Mouse (Mus musculus) mesoderm, embryonic 11.5 days (tissue): ENCODE measurements at regions not wholly inside any gene's neighbourhood (a gene's known extent, or its start where the extent isn't known, plus 50 kb on each side); places are given as distances from the start of the nearest gene placed in this dataset.

Source experiments
- DNase-seq: peaks from one replicate; pipeline ENCODE4 v3.0.0-alpha.2; 2012; ENCODE audit warnings: low read depth, low spot score

DNA sequence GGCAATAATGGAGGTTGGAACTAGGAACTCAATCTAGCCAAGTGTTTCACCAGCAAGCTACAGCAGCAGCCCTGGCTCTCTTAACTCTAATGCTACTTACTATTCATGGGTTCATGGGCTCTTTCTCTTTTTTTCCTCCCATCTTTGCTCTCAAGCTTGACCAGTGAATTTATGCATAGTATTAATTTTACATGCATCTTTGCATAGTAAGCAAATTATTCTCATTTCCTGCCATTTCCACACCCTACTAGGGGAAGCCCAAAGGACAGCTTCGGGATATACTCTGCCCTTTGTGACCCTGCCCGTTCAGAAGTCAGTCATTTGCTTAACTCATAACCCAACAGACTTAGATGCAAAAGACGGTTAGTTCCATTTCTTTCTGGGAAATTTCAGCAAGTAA lies 153.2 kb downstream of the Qrsl1 start:
- DNase-seq = no peak

DNA sequence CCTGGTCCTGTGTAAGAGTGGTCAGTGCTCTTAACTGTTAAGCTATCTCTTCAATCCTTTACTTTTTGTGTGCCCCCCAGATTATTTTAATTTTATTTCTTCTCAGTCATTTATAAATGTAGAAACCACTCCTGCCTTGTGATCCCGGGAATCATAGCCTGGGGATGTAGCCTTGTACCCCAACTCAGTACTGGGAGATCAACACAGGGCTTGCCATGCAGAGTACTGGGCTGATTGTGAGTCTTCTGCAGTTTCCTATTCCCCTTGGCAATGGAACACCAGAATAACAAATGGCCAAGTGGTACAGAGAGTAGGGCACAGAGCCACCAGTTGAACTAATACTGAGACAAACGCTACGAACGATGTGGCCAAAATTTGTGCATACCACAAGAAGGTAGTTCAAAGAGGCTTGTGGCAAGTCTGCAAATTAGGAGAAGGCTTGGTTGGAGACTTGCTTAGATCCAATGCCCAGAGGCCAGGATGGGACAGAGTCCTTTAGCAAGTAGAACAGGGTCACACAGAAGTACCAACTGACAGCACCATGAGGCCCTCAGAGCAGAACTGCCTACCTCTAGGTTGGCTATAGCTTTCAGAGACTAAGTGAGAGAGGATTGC lies 151.9 kb downstream of the Qrsl1 start:
- no peak for DNase-seq

DNA sequence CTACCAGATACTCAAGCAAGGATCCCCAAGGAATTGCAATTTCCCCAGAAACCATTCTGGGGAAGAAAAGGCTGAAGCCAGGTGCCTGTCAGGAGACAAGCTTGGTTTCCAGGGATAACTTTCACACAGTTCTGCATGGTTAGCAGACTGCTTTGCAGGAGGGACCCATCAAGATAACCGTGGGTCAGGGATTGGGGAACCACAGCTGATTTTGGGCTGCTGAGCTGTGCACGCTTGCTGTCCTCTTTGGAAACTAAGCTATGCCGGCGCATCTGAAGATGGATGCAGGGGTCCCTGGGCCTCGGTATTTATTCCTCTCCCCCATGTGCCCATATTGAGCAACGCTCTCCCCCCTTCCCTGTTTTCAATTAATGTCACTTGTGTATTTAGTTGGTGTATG lies 151.1 kb downstream of the Qrsl1 start:
- DNase-seq = no peak

DNA sequence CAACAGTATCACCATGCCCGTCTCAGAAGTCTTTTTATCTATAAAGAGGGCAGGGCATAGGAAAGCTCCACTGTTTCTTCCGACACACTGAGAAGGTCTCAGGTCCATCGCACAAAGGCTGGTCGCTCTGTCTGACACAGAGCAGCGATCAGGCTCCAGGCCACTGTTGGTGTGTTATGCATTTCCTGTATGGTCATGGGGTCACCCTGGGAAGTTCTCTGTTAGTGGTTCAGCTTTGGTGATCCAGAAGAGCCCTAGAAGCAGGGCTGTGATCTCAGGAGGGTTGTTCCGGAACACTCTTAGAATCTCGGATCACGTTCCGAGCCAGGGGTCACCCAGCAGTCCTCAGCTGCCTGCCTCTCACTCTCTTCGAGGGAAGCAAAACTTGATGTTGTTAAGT lies 150.7 kb downstream of the Qrsl1 start:
- DNase-seq = no peak

DNA sequence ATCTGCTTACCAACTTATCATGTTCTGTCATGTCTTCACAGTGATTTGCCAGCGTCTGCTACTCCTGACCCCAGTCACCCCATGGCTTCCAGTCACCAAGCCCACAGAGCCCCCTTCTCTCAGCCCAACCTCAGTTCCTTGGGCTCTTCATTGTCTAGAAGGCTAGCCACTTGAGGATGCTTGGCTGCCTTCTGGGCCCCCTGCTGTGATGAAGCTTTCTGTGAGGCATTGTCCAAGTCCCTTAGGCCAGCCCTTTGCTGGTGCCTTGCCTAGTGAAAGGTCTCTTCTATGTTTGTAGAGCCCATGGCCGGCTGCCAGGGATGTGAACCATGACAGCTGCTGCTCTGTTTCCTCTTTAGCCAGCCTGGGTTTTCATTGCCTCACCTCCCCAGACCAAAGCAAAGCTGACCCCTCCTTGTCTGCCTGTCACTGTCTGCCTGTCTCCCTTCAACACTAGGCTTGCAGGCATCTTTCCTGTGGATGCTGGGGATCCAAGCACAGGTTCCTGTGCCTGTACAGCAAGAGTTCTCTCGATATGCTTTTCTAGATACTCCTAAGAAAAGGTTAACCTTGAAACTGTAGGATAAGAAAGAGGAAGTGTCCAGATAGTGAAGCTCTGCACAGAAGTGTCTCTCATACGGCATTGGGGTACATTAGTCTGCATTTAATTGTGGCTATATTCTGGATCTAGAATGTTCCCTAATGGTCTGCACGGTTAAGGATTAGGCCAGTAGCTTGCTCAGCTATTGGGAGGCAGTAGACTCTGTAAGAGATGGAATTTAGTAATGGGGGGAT lies 149.5 kb downstream of the Qrsl1 start:
- no peak for DNase-seq

DNA sequence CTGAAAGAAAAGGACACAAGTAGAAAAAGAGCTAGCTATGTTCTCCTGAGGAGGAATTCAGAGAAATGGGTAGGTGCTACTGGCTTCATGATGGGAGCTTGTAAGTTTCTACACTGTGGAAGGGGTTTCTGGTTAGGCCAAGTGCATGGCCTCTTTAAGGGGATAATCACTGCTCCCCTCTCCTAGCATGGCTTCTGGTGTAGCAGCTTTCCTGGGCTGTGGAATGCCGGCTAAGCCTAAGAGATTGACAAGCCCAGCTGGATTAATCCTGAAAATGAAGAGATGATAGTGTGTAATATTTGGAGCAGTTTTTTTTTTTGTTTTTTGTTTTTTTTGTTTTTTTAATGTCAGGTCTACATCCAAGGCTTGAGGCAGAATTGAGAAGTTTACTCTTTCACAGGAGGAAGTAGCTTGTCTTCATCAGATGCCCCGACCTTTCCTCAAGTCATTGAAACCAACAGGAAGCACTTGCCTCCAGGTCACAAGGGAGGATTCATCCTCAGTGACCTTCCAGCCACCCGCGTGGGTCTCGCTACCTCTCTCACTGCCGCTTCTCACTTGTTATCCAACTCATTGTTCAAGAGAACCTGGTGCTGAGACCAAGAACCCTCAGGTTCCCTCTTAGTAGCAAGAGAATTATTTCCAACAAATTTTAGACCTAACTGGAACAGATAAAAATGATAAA lies 144.5 kb downstream of the Qrsl1 start:
- DNase-seq = no peak

DNA sequence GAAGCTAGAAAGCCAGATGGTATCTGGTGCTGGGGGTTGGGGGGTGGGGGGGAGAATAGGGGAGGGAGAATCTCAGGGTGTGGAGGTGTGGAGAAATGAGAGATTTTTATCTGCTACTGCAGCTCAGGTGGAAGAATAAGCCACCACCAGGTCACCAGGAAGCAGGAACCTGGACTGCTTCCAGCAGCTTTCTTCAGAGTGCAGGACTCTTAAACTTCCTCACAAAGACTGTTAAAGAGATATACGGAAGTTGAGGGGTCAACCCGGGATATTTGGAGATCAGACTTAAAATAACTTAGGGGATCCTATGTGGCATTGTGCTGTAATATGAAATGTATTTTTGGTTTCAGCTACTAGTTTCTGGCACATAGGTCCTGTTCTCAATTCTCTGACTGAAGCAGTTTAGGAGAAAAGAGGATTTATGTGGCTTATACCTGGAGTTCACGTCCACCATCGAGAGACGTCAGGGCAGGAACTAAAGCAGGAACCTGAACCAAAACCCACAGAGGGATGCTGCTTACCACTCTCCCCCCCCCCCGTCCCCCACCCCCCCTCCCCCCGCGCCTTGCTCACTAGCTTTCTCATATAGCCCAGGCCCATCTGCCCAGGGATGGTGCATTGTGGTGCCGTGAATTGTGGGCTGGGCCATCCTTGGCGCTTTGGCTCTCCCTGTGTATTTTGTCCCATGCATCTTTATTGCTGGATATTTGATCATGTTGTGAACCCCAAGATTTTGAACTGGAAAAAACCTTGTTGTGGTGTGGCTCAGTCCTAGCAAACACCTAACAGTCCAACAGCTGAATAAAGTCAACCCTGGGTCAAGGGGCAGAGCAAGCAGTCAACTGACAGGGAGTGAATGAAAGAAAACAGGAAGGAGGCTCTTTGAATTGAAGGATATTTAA lies 143.2 kb downstream of the Qrsl1 start:
- DNase-seq = no peak

DNA sequence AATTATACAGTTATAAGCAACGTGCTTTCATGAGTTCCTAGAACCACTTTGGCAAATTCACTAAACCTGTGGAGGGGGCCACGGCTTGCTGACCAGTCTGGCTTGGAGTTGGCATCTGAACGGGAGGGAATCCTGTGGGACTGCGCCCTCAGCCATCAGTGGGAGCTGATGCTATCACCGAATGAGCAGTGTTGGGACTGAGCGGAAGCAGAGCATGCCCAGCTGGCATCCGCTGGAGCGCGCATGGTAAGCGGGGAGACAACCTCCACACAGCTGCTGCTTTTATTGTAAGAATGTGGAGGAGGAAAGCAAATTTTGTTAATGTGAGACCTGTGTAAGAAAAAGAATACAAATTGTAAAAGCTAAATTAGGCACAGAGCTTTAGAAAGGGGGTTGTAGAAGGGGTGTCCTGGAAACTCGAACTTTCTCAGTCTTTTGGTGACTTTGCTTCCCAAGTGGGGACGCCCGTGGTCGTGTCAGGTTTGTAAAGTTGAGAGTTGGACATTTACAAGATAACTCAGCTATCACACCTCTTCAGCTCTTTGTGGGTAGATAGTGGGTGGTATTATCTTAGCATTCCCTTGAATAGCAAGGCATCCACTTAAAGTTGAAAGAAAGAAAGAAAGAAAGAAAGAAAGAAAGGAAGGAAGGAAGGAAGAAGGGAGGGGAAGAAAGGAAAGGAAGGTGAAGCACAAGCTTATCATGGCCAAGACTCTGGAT lies 142.2 kb downstream of the Qrsl1 start:
- no peak for DNase-seq

DNA sequence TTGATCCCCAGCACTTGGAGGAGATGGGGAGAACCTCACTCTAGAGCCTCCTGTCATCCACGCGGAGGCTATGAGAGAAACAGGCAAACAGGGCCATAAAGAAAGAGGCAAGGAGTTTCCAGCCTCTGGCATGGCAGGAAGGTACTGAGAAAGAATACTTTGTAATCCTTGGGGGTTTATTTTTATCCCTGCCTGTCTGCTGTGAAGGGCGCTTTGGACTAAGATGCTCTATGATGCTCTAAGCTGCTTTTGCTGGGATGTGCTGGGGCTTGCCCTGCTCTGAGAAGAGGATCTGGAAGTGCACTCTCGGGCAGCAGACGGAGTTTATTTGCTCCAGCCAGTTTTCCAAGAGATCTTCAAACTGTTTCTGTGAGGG lies 141.7 kb downstream of the Qrsl1 start:
- DNase-seq = no peak

DNA sequence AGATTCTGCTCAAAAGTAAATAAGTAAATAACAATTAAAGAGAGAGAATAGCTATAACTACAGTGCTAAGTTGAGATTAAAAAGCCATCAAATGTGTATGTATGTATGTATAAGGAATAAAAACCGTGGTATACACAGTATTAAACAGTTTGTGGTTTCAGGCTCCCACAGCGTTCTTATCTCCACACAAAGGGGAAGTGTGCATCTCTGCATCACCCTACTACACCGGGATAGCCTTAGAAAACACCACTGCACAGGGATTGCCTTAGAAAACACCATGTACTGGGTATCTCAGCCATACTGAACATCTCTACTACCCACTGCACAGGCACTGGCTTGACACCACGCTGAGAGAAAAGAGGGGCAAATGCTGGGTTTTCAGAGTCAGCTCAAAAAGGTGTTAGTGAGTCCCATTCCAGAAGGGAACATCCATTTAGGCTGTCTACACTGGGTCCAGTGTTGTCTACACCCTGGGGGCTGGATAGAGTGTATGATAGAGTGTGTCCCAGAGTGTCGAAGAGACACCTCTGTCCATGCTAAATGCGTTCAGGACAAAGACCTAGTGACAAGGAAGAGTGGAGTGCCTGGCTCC lies 139.5 kb downstream of the Qrsl1 start:
- no peak for DNase-seq

DNA sequence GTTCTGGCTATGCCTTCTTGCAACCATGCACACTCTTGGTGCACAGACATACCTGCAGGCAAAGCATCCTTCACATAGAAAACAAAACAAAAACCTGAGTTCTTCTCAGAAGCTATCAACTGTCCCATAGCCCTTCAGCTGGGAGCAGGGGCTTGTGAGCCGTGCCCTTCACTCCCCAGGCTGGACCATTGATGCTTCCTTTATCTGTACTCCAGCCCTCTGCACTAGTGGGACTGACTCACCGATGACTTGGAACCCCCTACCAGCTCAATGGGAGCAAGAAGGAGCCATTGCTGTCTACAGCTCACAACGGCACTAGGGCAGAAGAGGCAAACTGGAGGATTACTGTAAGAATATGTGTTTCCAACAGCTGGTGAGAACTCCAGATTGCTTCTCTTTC lies 137.0 kb downstream of the Qrsl1 start:
- no peak for DNase-seq

DNA sequence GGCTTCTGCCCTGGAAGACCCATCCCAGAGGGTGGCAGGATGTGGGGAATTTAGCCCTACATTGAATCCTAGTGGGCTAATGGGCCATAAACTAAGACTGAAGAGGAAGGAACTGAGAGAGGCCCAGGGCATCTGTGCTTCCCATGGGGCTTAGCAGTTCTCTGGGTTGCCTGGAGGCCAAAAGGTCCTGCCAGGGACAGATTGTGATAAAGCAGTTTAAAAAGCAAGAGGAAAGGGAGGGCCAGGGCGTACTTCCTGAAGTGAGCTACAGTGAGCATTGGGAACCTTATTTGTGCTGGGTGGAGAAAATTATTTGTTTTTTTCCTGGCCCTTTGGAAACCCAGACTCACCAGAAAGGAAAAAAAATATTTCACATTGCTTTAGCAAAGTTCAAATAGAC lies 136.3 kb downstream of the Qrsl1 start:
- DNase-seq = no peak

DNA sequence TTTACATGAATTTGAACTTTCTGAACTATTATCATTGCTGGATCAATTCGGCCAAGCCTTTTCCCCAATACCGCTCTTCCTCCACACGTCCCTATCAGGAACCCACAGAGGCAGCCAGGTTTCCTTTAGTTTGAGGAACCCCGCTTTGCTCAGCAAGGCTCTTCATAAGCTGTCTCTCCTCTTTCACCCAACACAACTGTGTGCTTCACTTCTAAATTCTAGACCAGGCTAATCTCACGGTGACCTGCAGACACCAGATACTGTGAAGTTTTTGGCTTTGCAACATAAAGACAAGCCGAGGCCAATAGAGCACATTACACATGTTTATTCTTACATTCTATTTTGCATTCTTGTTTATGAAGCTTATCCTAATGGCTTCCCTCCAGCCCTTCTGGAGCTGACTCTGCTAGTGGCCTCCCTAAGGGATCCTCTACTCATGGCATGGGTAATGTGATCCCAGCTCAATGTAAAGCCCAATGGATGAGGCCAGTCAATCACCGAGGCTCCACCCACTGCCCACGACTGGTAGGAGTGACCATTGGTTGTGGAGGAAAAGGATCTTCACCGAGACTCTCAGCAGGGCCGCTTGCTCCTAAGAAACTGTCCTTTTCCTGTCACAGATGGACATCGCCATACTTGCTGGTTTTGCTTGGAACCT lies 135.6 kb downstream of the Qrsl1 start:
- no peak for DNase-seq

DNA sequence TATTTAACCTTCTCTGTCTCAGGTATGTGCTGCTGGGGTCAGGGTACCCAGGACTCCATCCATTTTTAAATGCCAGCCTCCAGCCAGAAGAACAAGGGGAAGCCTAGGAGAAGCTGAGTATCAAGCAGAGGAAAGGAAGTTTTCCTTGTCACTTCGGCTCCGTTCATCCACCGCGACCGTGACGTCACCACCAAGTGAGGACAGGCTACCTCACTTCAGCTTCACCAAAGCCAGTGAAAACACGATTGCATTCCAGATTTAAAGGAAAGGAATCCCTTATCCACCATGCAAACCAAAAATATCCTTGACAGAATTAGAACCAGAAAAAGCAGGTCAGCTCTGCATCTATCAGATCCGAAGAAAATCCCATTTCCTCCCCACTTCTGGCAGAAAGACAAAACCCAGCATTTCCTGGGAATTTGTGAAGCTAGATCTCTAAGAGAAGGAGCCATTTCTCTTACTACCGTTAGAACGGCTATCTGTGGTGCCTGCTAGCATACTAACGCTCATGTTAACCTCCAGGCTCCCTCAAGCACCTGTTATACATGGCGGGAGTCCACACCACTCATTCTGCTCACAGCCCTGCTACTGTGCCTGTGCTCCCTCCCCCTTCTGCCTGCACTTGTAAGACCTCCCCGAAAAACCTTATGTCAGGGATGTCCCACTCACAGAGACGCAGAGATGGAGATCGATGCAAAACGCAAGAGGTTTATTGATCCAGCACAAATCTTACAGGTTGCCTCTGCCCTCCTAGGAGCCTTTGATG lies 133.4 kb downstream of the Qrsl1 start:
- no peak for DNase-seq

DNA sequence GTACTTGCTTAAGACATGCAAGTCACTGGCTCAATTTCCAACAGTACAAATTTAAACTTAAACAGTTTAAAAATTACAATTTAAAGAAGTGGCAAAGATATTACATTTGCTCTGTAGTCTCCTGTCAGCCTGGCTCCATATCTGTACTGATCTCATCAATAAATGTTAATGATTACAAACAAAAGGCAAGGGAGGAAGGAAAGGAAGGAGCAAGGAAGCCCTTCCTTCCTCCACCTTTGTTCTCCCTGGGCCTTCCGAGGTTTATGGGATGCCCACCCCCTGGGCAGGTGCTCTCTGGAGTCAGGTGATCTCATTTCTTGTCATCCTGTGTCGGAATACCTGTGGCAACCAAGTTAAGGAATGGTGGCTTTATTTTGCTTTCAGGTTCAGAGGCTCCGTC lies 132.5 kb downstream of the Qrsl1 start:
- no peak for DNase-seq

DNA sequence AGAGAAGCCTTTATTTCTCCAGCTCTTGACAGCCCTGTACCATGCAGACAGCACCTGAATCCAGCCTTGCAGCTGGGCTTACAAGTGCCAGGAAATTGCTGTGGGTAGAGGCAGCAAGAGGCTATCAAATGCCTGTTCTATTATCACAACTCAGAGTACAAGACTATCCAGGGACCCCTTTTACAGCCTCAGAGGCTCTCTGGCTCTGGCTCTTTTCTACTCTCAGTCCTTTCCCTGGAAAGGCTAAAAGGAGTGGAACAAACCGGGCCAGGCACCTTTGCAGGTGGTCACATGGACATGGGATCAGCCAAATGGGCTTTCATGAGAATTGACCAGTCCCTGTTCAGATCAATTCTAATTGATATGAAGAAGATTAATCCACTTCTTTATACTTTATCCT lies 125.7 kb downstream of the Qrsl1 start:
- no peak for DNase-seq

DNA sequence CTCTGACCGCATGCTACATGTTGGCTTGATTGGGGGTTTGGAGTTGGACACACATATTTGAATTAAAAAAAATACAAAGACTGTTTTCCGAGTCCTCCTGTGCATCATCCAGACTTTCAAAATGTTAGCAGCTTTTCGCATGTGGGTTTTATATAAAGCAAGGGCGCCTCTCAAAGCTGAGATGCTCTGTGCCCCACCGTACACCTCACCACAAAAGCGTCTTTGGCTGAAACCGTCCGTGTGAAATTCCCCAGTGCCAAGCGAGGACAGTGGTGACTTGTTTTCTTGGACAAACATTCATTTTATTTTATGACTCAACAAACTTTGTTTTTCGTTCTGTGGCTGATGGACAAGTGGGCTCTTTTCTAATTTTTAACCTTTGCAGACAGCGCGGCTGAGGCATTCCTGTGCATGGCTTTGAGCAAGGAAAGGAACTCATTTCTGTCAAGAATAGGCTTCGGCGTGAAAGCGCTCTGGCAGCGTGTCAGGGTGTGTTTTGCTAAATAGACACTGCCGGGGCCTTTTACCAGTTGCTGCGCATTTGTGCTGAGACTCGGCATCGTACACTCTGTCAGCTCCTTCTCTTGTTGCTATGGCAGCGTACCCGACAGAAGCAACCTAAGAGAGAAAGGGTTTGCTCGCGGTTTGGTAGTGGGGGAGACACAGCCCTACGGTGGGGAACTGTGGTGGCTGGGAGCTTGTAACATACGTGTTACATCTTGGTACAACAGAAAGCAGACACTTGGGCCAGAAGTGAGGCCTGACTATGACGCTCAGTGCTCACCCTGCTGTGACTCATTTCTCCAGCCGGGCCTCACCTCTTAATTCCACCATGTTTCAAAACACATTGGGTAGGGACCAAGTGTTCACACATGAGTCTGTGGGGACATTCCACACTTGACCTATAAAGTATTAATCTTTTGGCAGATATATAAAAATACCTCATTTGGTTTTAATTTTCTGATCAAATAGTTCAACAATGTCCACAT lies 123.6 kb downstream of the Qrsl1 start:
- DNase-seq = no peak

DNA sequence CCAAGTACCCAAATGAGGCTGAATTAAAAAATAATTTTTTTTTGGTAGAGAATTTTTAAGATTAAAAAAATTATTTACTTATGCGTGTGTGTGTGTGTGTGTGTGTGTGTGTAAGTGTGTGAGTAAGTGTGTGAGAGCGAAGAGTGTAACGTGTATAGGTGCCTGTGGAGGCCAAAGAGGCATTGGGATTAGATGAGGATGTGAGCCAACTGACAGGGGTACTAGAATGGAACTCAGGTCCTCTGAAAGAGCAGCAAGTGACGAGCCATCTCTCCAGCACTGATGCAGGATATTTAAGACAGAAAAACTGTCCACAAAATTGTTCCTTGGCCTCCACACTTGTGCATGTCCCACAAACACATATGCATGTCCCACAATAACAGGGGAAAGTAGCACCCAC lies 121.0 kb downstream of the Qrsl1 start:
- DNase-seq = no peak
